Mouse (Mus musculus) ES-E14 (cell line): ENCODE results near the gene Ugt1a1. TPM values are rescaled to one million over a fixed set of nuclear protein-coding genes. Genes with fewer than 3 reads are reported as not detected.
A peak's percentile ranks its signal among the peaks of the same experiment; 100 is the strongest.

Experiments
- DNase-seq: peaks from one replicate; pipeline ENCODE4 v3.0.0-alpha.2; 2013; ENCODE audit warnings: low read depth, low spot score
- H3K27ac ChIP-seq: 2 replicates; pipeline ENCODE4 v1.5.1; 2012; ENCODE audit warnings: low read depth, mild to moderate bottlenecking, low read length, moderate library complexity, mixed read lengths; ENCODE audit not compliant: poor library complexity, insufficient read depth, severe bottlenecking
- H3K36me3 ChIP-seq: 2 replicates; pipeline ENCODE4 v1.6.1; 2012; ENCODE audit warnings: mild to moderate bottlenecking, low read length, moderate library complexity, mixed read lengths; ENCODE audit not compliant: control insufficient read depth, poor library complexity, insufficient read depth, severe bottlenecking
- H3K4me1 ChIP-seq, 2 experiments: fragments of 150-350 bp in 1 of 2; sonication (generic) in 1 of 2; 2 replicates each; pipeline ENCODE4 v1.6.1; 2012; ENCODE audit warnings: low read length in 2 of 2, mild to moderate bottlenecking in 1 of 2, mixed read lengths in 1 of 2; ENCODE audit not compliant: control insufficient read depth in 2 of 2, insufficient read depth in 2 of 2, poor library complexity in 1 of 2
- H3K4me3 ChIP-seq, 2 experiments: fragments of 150-350 bp in 1 of 2; sonication (generic) in 1 of 2; 2 replicates each; pipeline ENCODE4 v1.5.1; 2012; ENCODE audit warnings: low read length in 2 of 2, low read depth in 1 of 2, mild to moderate bottlenecking in 1 of 2, mixed read lengths in 1 of 2; ENCODE audit not compliant: insufficient read depth in 1 of 2, poor library complexity in 1 of 2, severe bottlenecking in 1 of 2
- H3K9ac ChIP-seq: 2 replicates; pipeline ENCODE4 v1.6.1; 2012; ENCODE audit warnings: low read depth, mild to moderate bottlenecking, low read length, mixed read lengths; ENCODE audit not compliant: poor library complexity, insufficient read depth, severe bottlenecking
- H3K9me3 ChIP-seq: fragments of 150-350 bp; sonication (generic); 2 replicates; pipeline ENCODE4 v1.6.1; 2012; ENCODE audit warnings: low read depth, mild to moderate bottlenecking, low read length; ENCODE audit not compliant: control insufficient read depth, insufficient read depth
- CHD2 ChIP-seq: IDR thresholded peaks from 2 replicates; pipeline ENCODE4 v1.6.1; 2014; ENCODE audit warnings: mild to moderate bottlenecking, low read depth, low read length, inconsistent platforms
- HCFC1 ChIP-seq: IDR thresholded peaks from 2 replicates; pipeline ENCODE4 v1.6.1; 2012; ENCODE audit warnings: low read length, inconsistent platforms, borderline replicate concordance; ENCODE audit not compliant: insufficient read depth
- MAFK ChIP-seq: IDR thresholded peaks from 2 replicates; pipeline ENCODE4 v1.6.1; 2014; ENCODE audit warnings: mild to moderate bottlenecking, low read depth, low read length, inconsistent platforms; ENCODE audit not compliant: insufficient read depth
- ZC3H11A ChIP-seq: IDR thresholded peaks from 2 replicates; pipeline ENCODE4 v1.6.1; 2012; ENCODE audit warnings: low read depth, mild to moderate bottlenecking, inconsistent platforms, low read length, borderline replicate concordance
- ZNF384 ChIP-seq: IDR thresholded peaks from 2 replicates; pipeline ENCODE4 v1.6.1; 2012; ENCODE audit warnings: low read depth, low read length, inconsistent platforms
- in situ Hi-C, 2 experiments: fragments of 600-800 bp; cut with MboI; formaldehyde crosslinking; loops; one replicate each; pipeline ENCODE4 v1.15.1; 2025; ENCODE audit warnings: low sequenced_read_pairs in 2 of 2, inconsistent platforms in 1 of 2; ENCODE audit not compliant: unreplicated experiment in 2 of 2
- total RNA-seq: library from RNA; depleted of rRNA; stranded (reverse); fragments of 300-350 nt; gene quantifications from 2 replicates; pipeline ENCODE4 v1.2.3, GENCODE M21; 2012

The Ugt1a1 gene
- total RNA-seq, 1 experiment = not detected

DNA sequence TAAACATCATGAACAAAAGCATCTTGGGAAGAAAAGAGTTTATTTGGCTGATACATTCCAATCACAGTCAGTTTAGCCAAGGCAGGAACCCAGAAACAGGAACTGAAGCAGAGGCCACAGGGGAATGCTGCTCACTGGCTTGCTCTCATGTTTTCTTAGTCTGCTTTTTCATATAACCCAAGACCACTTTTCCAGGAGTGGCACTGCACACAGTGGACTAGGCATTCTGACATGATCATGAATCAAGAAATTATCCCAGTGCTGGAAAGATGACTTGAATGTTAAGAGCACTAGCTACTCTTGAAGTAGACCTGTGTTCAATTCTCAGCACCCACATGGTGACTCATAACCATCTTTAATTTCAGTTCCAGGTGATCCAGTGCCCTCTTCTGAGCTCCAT, 14.0 kb downstream of the Ugt1a1 start:
- no peak overlapping the region for H3K27ac ChIP-seq
- TF ChIP-seq ZNF384 (no peak), CHD2 (no peak), ZC3H11A (no peak), HCFC1 (no peak), MAFK (no peak)
- H3K4me3 ChIP-seq = no peak overlapping the region
- no peaks in the 10 kb centered on the region for H3K36me3 ChIP-seq
- in situ Hi-C loops = no loop called here
- no peak overlapping the region for H3K9ac ChIP-seq
- no peaks in the 10 kb centered on the region for H3K9me3 ChIP-seq
- no peaks in the 10 kb centered on the region for H3K4me1 ChIP-seq
- no peak for DNase-seq

GRCm38 (mm10) chr1:88226670-88227379, 15.1 kb downstream of the Ugt1a1 start, which contains the start of gene Mroh2a:
Mroh2a (plus strand) TSS chr1:88226986.
- DNase-seq = no peak
- Histone ChIP-seq H3K9ac (no peak within 1 kb of the TSS), H3K36me3 (no peaks in the 10 kb centered on the region), H3K4me3 (no peak within 1 kb of the TSS), H3K4me1 (no peaks in the 10 kb centered on the region), H3K9me3 (no peaks in the 10 kb centered on the region), H3K27ac (no peak within 1 kb of the TSS)
- in situ Hi-C loops = no loop called here
- TF ChIP-seq ZC3H11A (no peak), ZNF384 (no peak), HCFC1 (no peak), MAFK (no peak), CHD2 (no peak)

GRCm38 (mm10) chr1:88227482-88227881, 15.7 kb downstream of the Ugt1a1 start:
- Histone ChIP-seq H3K4me3 (no peak overlapping the region), H3K36me3 (no peaks in the 10 kb centered on the region), H3K4me1 (no peaks in the 10 kb centered on the region), H3K27ac (no peak overlapping the region), H3K9me3 (no peaks in the 10 kb centered on the region), H3K9ac (no peak overlapping the region)
- TF ChIP-seq ZNF384 = no peak
- TF ChIP-seq MAFK = no peak
- TF ChIP-seq CHD2 = no peak
- TF ChIP-seq HCFC1 = no peak
- TF ChIP-seq ZC3H11A = no peak
- no peak for DNase-seq
- in situ Hi-C loops = no loop called here

GRCm38 (mm10) chr1:88228121-88228520, 16.4 kb downstream of the Ugt1a1 start:
- TF ChIP-seq ZC3H11A (no peak), CHD2 (no peak), MAFK (no peak), ZNF384 (no peak)
- Histone ChIP-seq H3K36me3 (no peaks in the 10 kb centered on the region), H3K27ac (no peak overlapping the region), H3K9ac (no peak overlapping the region), H3K4me1 (no peaks in the 10 kb centered on the region), H3K4me3 (no peak overlapping the region), H3K9me3 (no peaks in the 10 kb centered on the region)
- in situ Hi-C loops = no loop called here
- DNase-seq = no peak

DNA sequence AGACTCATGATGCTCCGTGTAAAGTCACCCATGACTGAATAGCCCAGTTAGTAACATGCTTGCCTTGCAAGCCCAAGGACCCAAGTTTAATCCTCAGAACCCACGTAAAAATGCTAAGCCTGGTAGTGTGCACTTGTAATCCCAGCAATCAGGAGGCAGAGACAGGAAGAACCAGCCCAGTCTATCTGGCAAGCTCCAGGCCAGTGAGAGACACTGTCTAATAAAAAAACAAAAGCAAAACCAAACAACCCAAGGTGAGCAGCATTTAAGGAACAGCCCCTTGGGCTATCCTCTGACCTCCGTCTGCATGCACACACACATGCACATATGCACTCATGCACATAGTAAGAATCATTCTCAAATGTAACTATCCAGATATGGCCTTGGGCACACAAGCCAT, 17.8 kb downstream of the Ugt1a1 start:
- in situ Hi-C loops = no loop called here
- Histone ChIP-seq H3K9me3 (no peaks in the 10 kb centered on the region), H3K4me3 (no peak overlapping the region), H3K4me1 (no peaks in the 10 kb centered on the region), H3K27ac (no peak overlapping the region), H3K9ac (no peak overlapping the region), H3K36me3 (no peaks in the 10 kb centered on the region)
- no peak for DNase-seq
- TF ChIP-seq ZC3H11A = 0 out of 2 replicates have a peak, but pooled peaks have one; percentile 18
- TF ChIP-seq HCFC1 = no peak
- no peak for TF ChIP-seq MAFK
